ENCODE assay signal across 8 mouse cellular contexts in genomic region chr14:84443288-84443686, GRCm38 (mm10). TPM values are rescaled to one million over a fixed set of nuclear protein-coding genes. Genes with fewer than 3 reads are reported as not detected.
DNase-seq lines count a peak whose midpoint lies in the region; ATAC-seq lines count a peak whose summit lies in the region.

Gene Pcdh17, plus strand, starts transcription at chr14:84443563.

- no peaks in the 10 kb centered on the region for H3K36me3 ChIP-seq in hindbrain, embryonic 10.5 days
- H3K36me3 ChIP-seq in lung, embryonic 16.5 days (ENCODE audit: control insufficient read depth, insufficient read depth, low read length): no peaks in the 10 kb centered on the region

- peak within 1 kb of the TSS; percentile 64 for H3K9ac ChIP-seq in lung, embryonic 16.5 days (ENCODE audit: low read length)

- DNase-seq in Muller cell, postnatal 12 days (ENCODE audit: inconsistent ontology term): peak; percentile 100
- peak; percentile 84 for DNase-seq in cerebellum, adult 9-11 months
- peak; percentile 92 to 96 for DNase-seq in frontal cortex, adult 2 months (ENCODE audit: extremely low spot score in 1 of 2, low spot score in 1 of 2)
- peak; percentile 95 for DNase-seq in hindbrain, embryonic 10.5 days (ENCODE audit: low spot score)
- DNase-seq in layer of hippocampus, adult 9-11 months: peak; percentile 97
- DNase-seq in ovary, adult 18-20 months (ENCODE audit: low spot score): peak; percentile 85
- DNase-seq in thymus, postnatal 10 days (ENCODE audit: low spot score in 2 of 2): peak; percentile 21 to 41

- H3K27me3 ChIP-seq in hindbrain, embryonic 10.5 days (ENCODE audit: insufficient read depth, poor library complexity, severe bottlenecking): peaks cover 27% of the 10 kb centered on the region
- H3K27me3 ChIP-seq in lung, embryonic 16.5 days (ENCODE audit: control insufficient read depth, insufficient read depth, low read depth, low read length): peaks cover 25% of the 10 kb centered on the region

- H3K4me3 ChIP-seq in hindbrain, embryonic 10.5 days: peak within 1 kb of the TSS; percentile 69
- peak within 1 kb of the TSS; percentile 66 for H3K4me3 ChIP-seq in lung, embryonic 16.5 days (ENCODE audit: low read length)

- H3K9me3 ChIP-seq in hindbrain, embryonic 10.5 days: no peaks in the 10 kb centered on the region
- no peaks in the 10 kb centered on the region for H3K9me3 ChIP-seq in lung, embryonic 16.5 days (ENCODE audit: control insufficient read depth, low read length)

- peaks cover 37% of the 10 kb centered on the region for H3K4me1 ChIP-seq in hindbrain, embryonic 10.5 days (replicated peaks)
- H3K4me1 ChIP-seq in lung, embryonic 16.5 days (replicated peaks; ENCODE audit: control insufficient read depth, insufficient read depth, low read length): peaks cover 9% of the 10 kb centered on the region

- H3K4me2 ChIP-seq in lung, embryonic 16.5 days (ENCODE audit: low read depth, low read length): peak within 1 kb of the TSS; percentile 64

- H3K27ac ChIP-seq in hindbrain, embryonic 10.5 days: peak within 1 kb of the TSS; percentile 89
- H3K27ac ChIP-seq in lung, embryonic 16.5 days (ENCODE audit: low read length): peak within 1 kb of the TSS; percentile 84

- peak; percentile 96 for ATAC-seq in lung, embryonic 16.5 days (ENCODE audit: low read depth)

- WGBS in hindbrain, embryonic 10.5 days: under 1% methylated on average over 31 of the region's 31 CpGs
- under 1% methylated on average over 31 of the region's 31 CpGs for WGBS in lung, embryonic 16.5 days

RNA-seq across cellular contexts. Expression of gene Pcdh17, which starts in this region (rescaled TPM):
- 13.3 and 15.9 TPM in 2 replicates for polyA plus RNA-seq in frontal cortex, adult 2 months (2012; rRNA removed)
- 4.5 and 6.8 TPM in 2 replicates for polyA plus RNA-seq in hindbrain, embryonic 10.5 days (2016; fragmentation: Nextera tagmentation; extraction: Ambion mirVana)
- 21.8 and 22.9 TPM in 2 replicates for polyA plus RNA-seq in lung, embryonic 16.5 days (2015; fragmentation: Nextera tagmentation; extraction: Ambion mirVana)

Comparison
In these comparisons a context has a peak if more than half of its experiments do, and no peak if none do; other contexts are left out.
1. Peak in every context shown above with its lines: DNase-seq, ATAC-seq, H3K4me3 ChIP-seq and H3K27ac ChIP-seq.
2. DNase-seq: peak in every context shown above with its lines; median percentile 100 in Muller cell, postnatal 12 days; 97 in layer of hippocampus, adult 9-11 months; 95 in hindbrain, embryonic 10.5 days; 94 in frontal cortex, adult 2 months; 85 in ovary, adult 18-20 months; 84 in cerebellum, adult 9-11 months; 31 in thymus, postnatal 10 days.